Mouse (Mus musculus): ENCODE data around the gene Fgfr3. TPM values are rescaled to one million over a fixed set of nuclear protein-coding genes. Genes with fewer than 3 reads are reported as not detected.
A peak's percentile ranks its signal among the peaks of the same experiment; 100 is the strongest.

Gene Fgfr3
- polyA plus RNA-seq, 1 experiment from 2014 or later: 68.0 TPM

GRCm38 (mm10) chr5:33705612-33706349 is 15.7 kb upstream of the Fgfr3 start:
- peaks cover 42% of the 10 kb centered on the region for H3K4me1 ChIP-seq (ENCODE audit: control insufficient read depth, insufficient read depth, low read length)
- H3K9me3 ChIP-seq (ENCODE audit: control insufficient read depth, low read length): no peaks in the 10 kb centered on the region
- ATAC-seq (ENCODE audit: low FRiP score): no peak
- peak overlapping the region; percentile 31 for H3K9ac ChIP-seq (ENCODE audit: low read length)
- DNase-seq (ENCODE audit: low spot score, missing footprints): peak; percentile 92
- no peak overlapping the region for H3K4me3 ChIP-seq (ENCODE audit: low read depth, low read length)
- peak overlapping the region; percentile 88 for H3K27ac ChIP-seq (ENCODE audit: low read depth, low read length)
- H3K4me2 ChIP-seq: peak overlapping the region; percentile 28
- no peaks in the 10 kb centered on the region for H3K36me3 ChIP-seq (ENCODE audit: control insufficient read depth, insufficient read depth, low read length)
- 10% methylated on average over 9 of the region's 9 CpGs for WGBS
- peaks cover 21% of the 10 kb centered on the region for H3K27me3 ChIP-seq (ENCODE audit: control insufficient read depth, insufficient read depth, low read length)

GRCm38 (mm10) chr5:33706350-33706629 is 15.2 kb upstream of the Fgfr3 start:
- DNase-seq (ENCODE audit: low spot score, missing footprints) (no peak), ATAC-seq (ENCODE audit: low FRiP score) (no peak)
- H3K4me3 ChIP-seq (ENCODE audit: low read depth, low read length): no peak overlapping the region

GRCm38 (mm10) chr5:33707163-33707562 is 14.3 kb upstream of the Fgfr3 start:
- Histone ChIP-seq H3K9me3 (ENCODE audit: control insufficient read depth, low read length) (no peaks in the 10 kb centered on the region), H3K4me3 (ENCODE audit: low read depth, low read length) (no peak overlapping the region), H3K36me3 (ENCODE audit: control insufficient read depth, insufficient read depth, low read length) (no peaks in the 10 kb centered on the region), H3K27me3 (ENCODE audit: control insufficient read depth, insufficient read depth, low read length) (peaks cover 10% of the 10 kb centered on the region), H3K27ac (ENCODE audit: low read depth, low read length) (no peak overlapping the region), H3K4me2 (no peak overlapping the region), H3K4me1 (ENCODE audit: control insufficient read depth, insufficient read depth, low read length) (peaks cover 42% of the 10 kb centered on the region), H3K9ac (ENCODE audit: low read length) (no peak overlapping the region)
- WGBS: 82% methylated on average over 4 of the region's 4 CpGs
- ATAC-seq (ENCODE audit: low FRiP score) (no peak), DNase-seq (ENCODE audit: low spot score, missing footprints) (no peak)

More at GRCm38 (mm10) chr5:33706350-33706629, 15.2 kb upstream of the Fgfr3 start:
- peaks cover 42% of the 10 kb centered on the region for H3K4me1 ChIP-seq (ENCODE audit: control insufficient read depth, insufficient read depth, low read length)
- no peaks in the 10 kb centered on the region for H3K9me3 ChIP-seq (ENCODE audit: control insufficient read depth, low read length)
- H3K27ac ChIP-seq (ENCODE audit: low read depth, low read length): peak overlapping the region; percentile 88
- no peak overlapping the region for H3K4me2 ChIP-seq
- H3K9ac ChIP-seq (ENCODE audit: low read length): no peak overlapping the region; the same call in 1 of the 2 replicates
- no peaks in the 10 kb centered on the region for H3K36me3 ChIP-seq (ENCODE audit: control insufficient read depth, insufficient read depth, low read length)
- peaks cover 16% of the 10 kb centered on the region for H3K27me3 ChIP-seq (ENCODE audit: control insufficient read depth, insufficient read depth, low read length)
- WGBS: 86% methylated on average over 1 of the region's 1 CpGs

- Histone ChIP-seq H3K4me3 (ENCODE audit: low read depth, low read length) (no peak overlapping the region), H3K4me2 (no peak overlapping the region), H3K9ac (ENCODE audit: low read length) (no peak overlapping the region), H3K27me3 (ENCODE audit: control insufficient read depth, insufficient read depth, low read length) (peaks cover 16% of the 10 kb centered on the region; the same call in 1 of the 2 replicates), H3K9me3 (ENCODE audit: control insufficient read depth, low read length) (no peaks in the 10 kb centered on the region), H3K27ac (ENCODE audit: low read depth, low read length) (no peak overlapping the region), H3K4me1 (ENCODE audit: control insufficient read depth, insufficient read depth, low read length) (peaks cover 36% of the 10 kb centered on the region), H3K36me3 (ENCODE audit: control insufficient read depth, insufficient read depth, low read length) (no peaks in the 10 kb centered on the region)
- ATAC-seq (ENCODE audit: low FRiP score): no peak
- WGBS: 21% methylated on average over 2 of the region's 2 CpGs
- DNase-seq (ENCODE audit: low spot score, missing footprints): no peak
Observed at GRCm38 (mm10) chr5:33709037-33709436, 12.4 kb upstream of the Fgfr3 start.

- Histone ChIP-seq H3K4me3 (ENCODE audit: low read depth, low read length) (no peak overlapping the region), H3K4me1 (ENCODE audit: control insufficient read depth, insufficient read depth, low read length) (peaks cover 2% of the 10 kb centered on the region; the same call in 1 of the 2 replicates), H3K9ac (ENCODE audit: low read length) (no peak overlapping the region), H3K36me3 (ENCODE audit: control insufficient read depth, insufficient read depth, low read length) (no peaks in the 10 kb centered on the region), H3K9me3 (ENCODE audit: control insufficient read depth, low read length) (no peaks in the 10 kb centered on the region), H3K4me2 (no peak overlapping the region), H3K27me3 (ENCODE audit: control insufficient read depth, insufficient read depth, low read length) (peaks cover 22% of the 10 kb centered on the region; the same call in 1 of the 2 replicates), H3K27ac (ENCODE audit: low read depth, low read length) (no peak overlapping the region)
- WGBS: 77% methylated on average over 2 of the region's 2 CpGs
- DNase-seq (ENCODE audit: low spot score, missing footprints) (no peak), ATAC-seq (ENCODE audit: low FRiP score) (no peak)
Observed at GRCm38 (mm10) chr5:33712550-33712949, 8.9 kb upstream of the Fgfr3 start.

GRCm38 (mm10) chr5:33715182-33715581 is 6.3 kb upstream of the Fgfr3 start:
- H3K27me3 ChIP-seq (ENCODE audit: control insufficient read depth, insufficient read depth, low read length): peaks cover 28% of the 10 kb centered on the region; the same call in 1 of the 2 replicates
- 27% methylated on average over 2 of the region's 2 CpGs for WGBS
- no peak overlapping the region for H3K4me2 ChIP-seq
- H3K36me3 ChIP-seq (ENCODE audit: control insufficient read depth, insufficient read depth, low read length): no peaks in the 10 kb centered on the region
- ATAC-seq (ENCODE audit: low FRiP score): peak; percentile 51; the same call in 1 of the 2 replicates
- H3K9me3 ChIP-seq (ENCODE audit: control insufficient read depth, low read length): no peaks in the 10 kb centered on the region
- no peak overlapping the region for H3K27ac ChIP-seq (ENCODE audit: low read depth, low read length)
- H3K4me3 ChIP-seq (ENCODE audit: low read depth, low read length): no peak overlapping the region
- H3K9ac ChIP-seq (ENCODE audit: low read length): no peak overlapping the region
- H3K4me1 ChIP-seq (ENCODE audit: control insufficient read depth, insufficient read depth, low read length): peaks cover 12% of the 10 kb centered on the region
- DNase-seq (ENCODE audit: low spot score, missing footprints): no peak

- DNase-seq (ENCODE audit: low spot score, missing footprints): no peak
- Histone ChIP-seq H3K9me3 (ENCODE audit: control insufficient read depth, low read length) (no peaks in the 10 kb centered on the region), H3K4me3 (ENCODE audit: low read depth, low read length) (no peak overlapping the region), H3K4me1 (ENCODE audit: control insufficient read depth, insufficient read depth, low read length) (peaks cover 23% of the 10 kb centered on the region), H3K4me2 (no peak overlapping the region), H3K27ac (ENCODE audit: low read depth, low read length) (no peak overlapping the region), H3K36me3 (ENCODE audit: control insufficient read depth, insufficient read depth, low read length) (no peaks in the 10 kb centered on the region), H3K27me3 (ENCODE audit: control insufficient read depth, insufficient read depth, low read length) (peaks cover 33% of the 10 kb centered on the region; the same call in 1 of the 2 replicates), H3K9ac (ENCODE audit: low read length) (no peak overlapping the region)
- 82% methylated on average over 6 of the region's 6 CpGs for WGBS
- no peak; the same call in 1 of the 2 replicates for ATAC-seq (ENCODE audit: low FRiP score)
Observed at GRCm38 (mm10) chr5:33716467-33716866, 5.0 kb upstream of the Fgfr3 start.

GRCm38 (mm10) chr5:33718460-33718859 is 3.0 kb upstream of the Fgfr3 start:
- Histone ChIP-seq H3K9me3 (ENCODE audit: control insufficient read depth, low read length) (no peaks in the 10 kb centered on the region), H3K27me3 (ENCODE audit: control insufficient read depth, insufficient read depth, low read length) (peaks cover 36% of the 10 kb centered on the region; the same call in 1 of the 2 replicates), H3K36me3 (ENCODE audit: control insufficient read depth, insufficient read depth, low read length) (no peaks in the 10 kb centered on the region), H3K27ac (ENCODE audit: low read depth, low read length) (no peak overlapping the region), H3K9ac (ENCODE audit: low read length) (no peak overlapping the region), H3K4me1 (ENCODE audit: control insufficient read depth, insufficient read depth, low read length) (peaks cover 34% of the 10 kb centered on the region), H3K4me3 (ENCODE audit: low read depth, low read length) (no peak overlapping the region), H3K4me2 (no peak overlapping the region)
- no peak for ATAC-seq (ENCODE audit: low FRiP score)
- no peak for DNase-seq (ENCODE audit: low spot score, missing footprints)
- 55% methylated on average over 5 of the region's 5 CpGs for WGBS

- peak overlapping the region; percentile 97; the same call in 1 of the 2 replicates for H3K9ac ChIP-seq (ENCODE audit: low read length)
- WGBS: 11% methylated on average over 8 of the region's 8 CpGs
- DNase-seq (ENCODE audit: low spot score, missing footprints): peak; percentile 94
Observed at GRCm38 (mm10) chr5:33720852-33721490, 503 bp upstream of the Fgfr3 start.

More at GRCm38 (mm10) chr5:33720852-33721490, 503 bp upstream of the Fgfr3 start:
- Histone ChIP-seq H3K27ac (ENCODE audit: low read depth, low read length) (peak overlapping the region; percentile 30; the same call in 1 of the 2 replicates), H3K4me3 (ENCODE audit: low read depth, low read length) (peak overlapping the region; percentile 88), H3K27me3 (ENCODE audit: control insufficient read depth, insufficient read depth, low read length) (peaks cover 44% of the 10 kb centered on the region; the same call in 1 of the 2 replicates), H3K9me3 (ENCODE audit: control insufficient read depth, low read length) (no peaks in the 10 kb centered on the region), H3K36me3 (ENCODE audit: control insufficient read depth, insufficient read depth, low read length) (no peaks in the 10 kb centered on the region), H3K4me1 (ENCODE audit: control insufficient read depth, insufficient read depth, low read length) (peaks cover 59% of the 10 kb centered on the region), H3K4me2 (peak overlapping the region; percentile 88)
- ATAC-seq (ENCODE audit: low FRiP score): no peak

Measured in midbrain, embryonic 11.5 days (tissue).